Mouse (Mus musculus): ENCODE results near the gene Mecom.

DNA sequence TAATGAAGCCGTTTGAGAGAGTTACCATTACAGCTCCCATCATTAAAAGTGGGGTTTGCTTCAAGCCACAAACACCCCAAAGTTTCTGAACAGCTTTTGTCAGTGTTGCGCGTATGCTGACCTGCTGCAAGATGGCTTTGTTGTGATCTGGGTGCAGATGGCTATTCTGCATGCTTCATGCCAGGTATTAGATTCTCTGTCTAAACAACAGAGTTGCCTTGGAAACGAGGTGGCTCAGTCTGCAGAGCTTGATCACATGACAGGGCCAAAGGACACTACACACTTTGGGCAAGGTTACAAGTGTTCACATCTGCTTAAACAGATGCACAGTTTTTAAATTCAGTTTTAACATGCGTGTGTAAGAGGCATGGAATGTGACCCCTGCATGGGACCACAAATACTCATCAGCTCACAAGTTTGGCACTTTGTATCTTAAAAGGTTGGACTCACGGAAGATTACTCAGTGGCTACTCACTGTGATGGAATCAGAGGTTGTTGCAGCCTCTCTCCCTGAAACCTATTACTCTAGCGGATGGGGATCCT, 390.6 kb downstream of the Mecom start:
- TF ChIP-seq POLR2A (IDR thresholded peaks at IDR 0.05; ENCODE audit: insufficient read length, low read depth) = no peak
- TF ChIP-seq CEBPB (IDR thresholded peaks at IDR 0.05; ENCODE audit: insufficient read depth, poor library complexity, severe bottlenecking) = no peak
- TF ChIP-seq POLR2AphosphoS2 (IDR thresholded peaks at IDR 0.05; ENCODE audit: insufficient read length, low read depth) = no peak
- TF ChIP-seq USF1 (IDR thresholded peaks at IDR 0.05; ENCODE audit: low read depth) = no peak
- TF ChIP-seq SRF (IDR thresholded peaks at IDR 0.05; ENCODE audit: control insufficient read depth, insufficient read length, low read depth) = no peak
- no peak for TF ChIP-seq MAX (IDR thresholded peaks at IDR 0.05; ENCODE audit: low read depth)
- TF ChIP-seq REST (IDR thresholded peaks at IDR 0.05; ENCODE audit: insufficient read depth, insufficient read length) = no peak
- TF ChIP-seq E2F4 (IDR thresholded peaks at IDR 0.05; ENCODE audit: insufficient read depth) = no peak
